Mouse (Mus musculus) erythroblast, embryonic 14.5 days (primary cell): ENCODE measurements around the gene Fam19a4.

Experiments
- GATA1 ChIP-seq: IDR thresholded peaks from 2 replicates; pipeline ENCODE4 v1.6.1; 2012; ENCODE audit warnings: low read length, inconsistent platforms, mixed read lengths
- TAL1 ChIP-seq: IDR thresholded peaks from 3 replicates; pipeline ENCODE4 v1.6.1; 2012; ENCODE audit warnings: low read length, inconsistent platforms, mixed read lengths

DNA sequence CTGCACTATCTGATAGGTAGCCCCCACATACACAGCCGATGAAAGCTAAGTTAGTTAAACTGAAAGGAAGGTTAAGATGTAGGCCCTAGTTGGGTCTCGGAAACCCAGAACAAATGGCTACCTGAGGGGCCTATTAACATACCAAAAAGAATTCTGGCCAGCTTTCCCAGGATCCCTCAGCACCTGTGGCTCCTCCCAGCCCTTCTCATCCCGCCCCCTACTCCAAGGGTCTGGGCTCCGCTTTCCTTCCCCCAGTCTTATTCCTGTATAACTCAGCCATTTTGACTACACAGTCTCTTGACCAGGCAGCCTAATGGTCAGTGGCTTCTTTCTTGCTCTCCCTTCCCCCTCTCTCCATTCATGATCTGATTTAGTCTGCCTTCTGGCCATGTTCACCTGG, 13.7 kb downstream of the Fam19a4 start:
- no peak for TF ChIP-seq GATA1
- TF ChIP-seq TAL1, result no peak
